Mouse (Mus musculus) kidney, adult 2 months (tissue): ENCODE measurements at regions not wholly inside any gene's neighbourhood (a gene's known extent, or its start where the extent isn't known, plus 50 kb on each side); places are given as distances from the start of the nearest gene placed in this dataset.

Experiments
- DNase-seq: peaks from one replicate; pipeline ENCODE4 v3.0.0; 2021
- H3K27ac ChIP-seq: fragments of 200-500 bp; 2 replicates; pipeline ENCODE4 v1.5.1; 2012; ENCODE audit warnings: low read depth, low read length, control low read depth, inconsistent platforms; ENCODE audit not compliant: insufficient read depth
- H3K27me3 ChIP-seq: fragments of 200-500 bp; replicated peaks from 2 replicates; pipeline ENCODE4 v1.6.1; 2012; ENCODE audit warnings: mild to moderate bottlenecking, moderate library complexity, low read length, inconsistent platforms; ENCODE audit not compliant: control insufficient read depth, insufficient read depth
- H3K36me3 ChIP-seq: fragments of 200-500 bp; 2 replicates; pipeline ENCODE4 v1.6.1; 2012; ENCODE audit warnings: mild to moderate bottlenecking, moderate library complexity, low read length, inconsistent platforms; ENCODE audit not compliant: control insufficient read depth, insufficient read depth
- H3K4me1 ChIP-seq: fragments of 200-500 bp; 2 replicates; pipeline ENCODE4 v1.6.1; 2011; ENCODE audit warnings: low read length; ENCODE audit not compliant: control insufficient read depth, insufficient read depth
- H3K4me3 ChIP-seq: fragments of 200-500 bp; 2 replicates; pipeline ENCODE4 v1.5.1; 2011; ENCODE audit warnings: mild to moderate bottlenecking, low read depth, low read length, control low read depth; ENCODE audit not compliant: insufficient read depth
- CTCF ChIP-seq: fragments of 200-500 bp; conservative IDR thresholded peaks from 2 replicates; pipeline ENCODE4 v1.5.1; 2011; ENCODE audit warnings: low read depth, mild to moderate bottlenecking, control low read depth, low read length, moderate library complexity, mixed read lengths; ENCODE audit not compliant: insufficient read depth, insufficient read length
- POLR2A ChIP-seq: fragments of 200-500 bp; IDR thresholded peaks from one replicate; pipeline ENCODE4 v1.6.1; 2011; ENCODE audit warnings: low read depth, low read length, control low read depth
- WGBS: fragments of 180-500 bp; shearing (Covaris S2); methylation state at CpG from one replicate; pipeline ENCODE4 v1.1.7; 2018; 5-methylcytosine and 5-hydroxymethylcytosine counted together

- no peak for TF ChIP-seq POLR2A
- no peak for TF ChIP-seq CTCF
- WGBS = 70% methylated on average over 8 of the region's 8 CpGs
- Histone ChIP-seq H3K4me1 (no peaks in the 10 kb centered on the region), H3K36me3 (no peaks in the 10 kb centered on the region), H3K27ac (no peak overlapping the region), H3K27me3 (no peaks in the 10 kb centered on the region), H3K4me3 (no peak overlapping the region)
- DNase-seq = no peak
These were observed 305.3 kb upstream of the Fam98a start for GRCm38 (mm10) chr17:75857015-75857414.

GRCm38 (mm10) chr17:75815997-75816626, 264.4 kb upstream of the Fam98a start:
- H3K4me3 ChIP-seq = no peak overlapping the region
- H3K4me1 ChIP-seq = no peaks in the 10 kb centered on the region
- TF ChIP-seq POLR2A (no peak), CTCF (no peak)
- H3K27ac ChIP-seq = no peak overlapping the region
- no peak for DNase-seq
- no peaks in the 10 kb centered on the region for H3K27me3 ChIP-seq
- WGBS = 37% methylated on average over 12 of the region's 12 CpGs
- no peaks in the 10 kb centered on the region for H3K36me3 ChIP-seq

GRCm38 (mm10) chr17:75812163-75812562, 260.4 kb upstream of the Fam98a start:
- no peak for TF ChIP-seq POLR2A
- TF ChIP-seq CTCF = no peak
- Histone ChIP-seq H3K4me1 (no peaks in the 10 kb centered on the region), H3K27me3 (no peaks in the 10 kb centered on the region), H3K4me3 (no peak overlapping the region), H3K36me3 (no peaks in the 10 kb centered on the region), H3K27ac (no peak overlapping the region)
- WGBS = 81% methylated on average over 3 of the region's 3 CpGs
- no peak for DNase-seq

DNA sequence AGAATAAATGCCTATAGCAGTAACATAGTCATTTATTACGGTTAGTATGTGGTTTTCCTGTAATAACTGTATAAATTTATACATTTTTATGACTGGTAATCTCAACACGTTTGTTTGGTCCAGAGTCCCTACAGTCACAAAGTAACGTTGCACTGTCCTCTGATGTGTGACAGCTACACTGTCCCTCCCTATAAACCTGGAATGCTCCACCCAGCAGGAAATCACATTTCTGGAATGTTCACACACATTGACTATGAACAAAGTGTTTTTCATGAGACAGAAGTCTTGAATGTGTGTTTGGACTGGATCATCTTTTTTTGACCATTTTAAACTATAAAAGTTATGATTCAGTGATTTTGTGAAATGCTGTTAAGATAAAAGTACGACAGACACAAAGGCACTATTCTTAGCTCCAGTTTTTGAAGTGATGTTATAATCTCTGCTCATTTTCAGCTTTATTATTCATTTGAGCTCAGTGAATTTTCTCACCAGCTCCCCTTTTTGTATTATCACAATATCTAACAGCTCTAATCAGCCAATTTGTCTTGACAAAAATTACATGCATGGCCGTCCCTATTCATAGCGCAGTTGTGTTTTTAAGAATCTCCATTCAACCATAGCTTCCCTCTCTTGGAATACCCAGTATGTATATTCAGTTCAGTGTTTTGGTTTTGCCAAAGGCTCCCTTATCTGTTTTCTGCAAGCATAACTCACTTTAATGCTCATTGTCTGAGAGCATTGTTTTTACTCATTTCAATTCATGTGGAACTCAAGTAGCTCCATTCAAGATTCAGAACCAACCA, 257.0 kb upstream of the Fam98a start:
- H3K27me3 ChIP-seq = no peaks in the 10 kb centered on the region
- 51% methylated on average over 6 of the region's 6 CpGs for WGBS
- no peak overlapping the region for H3K4me3 ChIP-seq
- TF ChIP-seq POLR2A (no peak), CTCF (no peak)
- no peaks in the 10 kb centered on the region for H3K36me3 ChIP-seq
- DNase-seq = no peak
- no peaks in the 10 kb centered on the region for H3K4me1 ChIP-seq
- no peak overlapping the region for H3K27ac ChIP-seq

DNA sequence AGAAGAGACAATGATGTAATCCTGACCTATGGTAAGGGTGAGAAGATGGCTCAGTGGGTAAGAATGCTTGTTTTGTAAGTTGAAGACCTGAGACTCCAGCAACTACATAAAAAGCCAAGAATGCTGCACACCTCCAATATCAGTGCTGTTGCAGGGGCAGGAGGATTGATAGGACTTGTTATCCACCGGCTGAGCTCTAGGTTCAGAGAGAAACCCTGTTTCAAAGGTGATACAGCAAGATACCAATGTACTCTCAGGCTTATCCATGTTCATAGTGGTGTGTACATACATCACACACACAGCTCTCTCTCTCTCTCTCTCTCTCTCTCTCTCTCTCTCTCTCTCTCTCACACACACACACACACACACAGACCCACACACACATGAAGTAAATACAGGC, 256.3 kb upstream of the Fam98a start:
- DNase-seq = no peak
- no peaks in the 10 kb centered on the region for H3K27me3 ChIP-seq
- H3K36me3 ChIP-seq = no peaks in the 10 kb centered on the region
- no peak overlapping the region for H3K4me3 ChIP-seq
- H3K27ac ChIP-seq = no peak overlapping the region
- 71% methylated on average over 1 of the region's 1 CpGs for WGBS
- TF ChIP-seq POLR2A = no peak
- TF ChIP-seq CTCF = no peak
- no peaks in the 10 kb centered on the region for H3K4me1 ChIP-seq

- Histone ChIP-seq H3K27ac (no peak overlapping the region), H3K36me3 (no peaks in the 10 kb centered on the region), H3K4me3 (no peak overlapping the region), H3K4me1 (no peaks in the 10 kb centered on the region), H3K27me3 (no peaks in the 10 kb centered on the region)
- TF ChIP-seq CTCF (no peak), POLR2A (no peak)
- 15% methylated on average over 1 of the region's 1 CpGs for WGBS
- DNase-seq = no peak
These were observed 252.6 kb upstream of the Fam98a start for GRCm38 (mm10) chr17:75804358-75804757.

DNA sequence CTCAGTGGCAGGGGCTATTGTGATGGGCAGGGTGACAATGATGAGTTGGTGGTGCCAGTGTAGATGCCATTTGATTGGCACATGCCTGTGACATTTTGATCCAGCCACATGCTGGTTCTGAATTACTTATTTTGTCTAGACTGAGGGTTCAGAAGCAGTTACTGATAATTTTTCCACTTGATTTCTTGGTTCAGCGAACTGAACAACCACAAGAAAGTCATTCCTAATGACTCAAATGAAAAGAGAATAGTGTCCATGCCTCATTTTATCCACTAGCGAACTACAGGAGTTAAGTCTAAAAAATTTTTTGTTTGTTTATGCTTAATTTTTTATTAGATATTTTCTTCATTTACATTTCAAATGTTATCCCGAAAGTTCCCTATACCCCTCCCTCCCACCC, 244.6 kb upstream of the Fam98a start:
- no peak overlapping the region for H3K4me3 ChIP-seq
- no peaks in the 10 kb centered on the region for H3K4me1 ChIP-seq
- no peaks in the 10 kb centered on the region for H3K27me3 ChIP-seq
- TF ChIP-seq POLR2A (no peak), CTCF (no peak)
- WGBS = 81% methylated on average over 3 of the region's 3 CpGs
- H3K27ac ChIP-seq = no peak overlapping the region
- no peak for DNase-seq
- H3K36me3 ChIP-seq = no peaks in the 10 kb centered on the region
